Mouse (Mus musculus): ENCODE results near the gene Parva. TPM values are rescaled to one million over a fixed set of nuclear protein-coding genes. Genes with fewer than 3 reads are reported as not detected.

The Parva gene
- polyA plus RNA-seq, 1 experiment from 2014 or later: 37.4 TPM

- Histone ChIP-seq H3K9me3 (ENCODE audit: control insufficient read depth) (no peaks in the 10 kb centered on the region), H3K4me2 (replicated peaks; ENCODE audit: low read depth) (peak overlapping the region; percentile 59), H3K4me1 (replicated peaks; ENCODE audit: control insufficient read depth, insufficient read depth, low read length) (0 out of 2 replicates have a peak, but pooled peaks cover under 1% of the 10 kb centered on the region), H3K27me3 (replicated peaks; ENCODE audit: control insufficient read depth, insufficient read depth, low read length) (no peaks in the 10 kb centered on the region), H3K9ac (ENCODE audit: low read depth, low read length) (no peak overlapping the region), H3K36me3 (ENCODE audit: control insufficient read depth, insufficient read depth) (no peaks in the 10 kb centered on the region), H3K4me3 (ENCODE audit: low read depth, low read length) (peak overlapping the region; percentile 25), H3K27ac (ENCODE audit: low read depth, low read length) (no peak overlapping the region; the same call in 1 of the 2 replicates)
- WGBS: 47% methylated on average over 22 of the region's 22 CpGs
- no peak for ATAC-seq
- TF ChIP-seq CTCF (IDR thresholded peaks at IDR 0.05; ENCODE audit: low read depth): no peak
Measured at GRCm38 (mm10) chr7:112620322-112621179, 193.2 kb downstream of the Parva start.

DNA sequence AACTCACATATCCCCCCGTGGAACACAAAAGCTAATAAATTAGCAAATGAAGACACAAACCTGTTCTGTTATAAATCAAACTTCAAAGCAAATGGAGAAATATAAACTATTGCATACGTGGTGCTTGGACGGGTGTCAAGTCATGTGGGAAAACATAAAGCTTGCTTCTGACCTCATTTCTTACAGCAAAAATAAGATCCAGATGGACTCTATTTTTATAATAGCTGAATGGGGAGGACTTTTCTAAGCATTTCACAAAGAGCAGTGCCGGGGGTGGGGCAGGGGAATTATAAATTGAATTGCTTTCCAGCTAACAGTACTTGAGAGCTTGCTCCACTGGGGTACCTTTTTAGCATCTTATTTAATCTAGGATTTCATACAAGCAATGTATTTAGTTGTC is 200.2 kb downstream of the Parva start:
- H3K9me3 ChIP-seq (ENCODE audit: control insufficient read depth): no peaks in the 10 kb centered on the region
- ATAC-seq: no peak
- no peaks in the 10 kb centered on the region for H3K36me3 ChIP-seq (ENCODE audit: control insufficient read depth, insufficient read depth)
- WGBS: 49% methylated on average over 4 of the region's 4 CpGs
- H3K27ac ChIP-seq (ENCODE audit: low read depth, low read length): no peak overlapping the region
- no peaks in the 10 kb centered on the region for H3K27me3 ChIP-seq (replicated peaks; ENCODE audit: control insufficient read depth, insufficient read depth, low read length)
- no peak overlapping the region for H3K4me3 ChIP-seq (ENCODE audit: low read depth, low read length)
- H3K4me1 ChIP-seq (replicated peaks; ENCODE audit: control insufficient read depth, insufficient read depth, low read length): no peaks in the 10 kb centered on the region
- no peak overlapping the region for H3K9ac ChIP-seq (ENCODE audit: low read depth, low read length)
- no peak for TF ChIP-seq CTCF (IDR thresholded peaks at IDR 0.05; ENCODE audit: low read depth)
- H3K4me2 ChIP-seq (replicated peaks; ENCODE audit: low read depth): no peak overlapping the region

DNA sequence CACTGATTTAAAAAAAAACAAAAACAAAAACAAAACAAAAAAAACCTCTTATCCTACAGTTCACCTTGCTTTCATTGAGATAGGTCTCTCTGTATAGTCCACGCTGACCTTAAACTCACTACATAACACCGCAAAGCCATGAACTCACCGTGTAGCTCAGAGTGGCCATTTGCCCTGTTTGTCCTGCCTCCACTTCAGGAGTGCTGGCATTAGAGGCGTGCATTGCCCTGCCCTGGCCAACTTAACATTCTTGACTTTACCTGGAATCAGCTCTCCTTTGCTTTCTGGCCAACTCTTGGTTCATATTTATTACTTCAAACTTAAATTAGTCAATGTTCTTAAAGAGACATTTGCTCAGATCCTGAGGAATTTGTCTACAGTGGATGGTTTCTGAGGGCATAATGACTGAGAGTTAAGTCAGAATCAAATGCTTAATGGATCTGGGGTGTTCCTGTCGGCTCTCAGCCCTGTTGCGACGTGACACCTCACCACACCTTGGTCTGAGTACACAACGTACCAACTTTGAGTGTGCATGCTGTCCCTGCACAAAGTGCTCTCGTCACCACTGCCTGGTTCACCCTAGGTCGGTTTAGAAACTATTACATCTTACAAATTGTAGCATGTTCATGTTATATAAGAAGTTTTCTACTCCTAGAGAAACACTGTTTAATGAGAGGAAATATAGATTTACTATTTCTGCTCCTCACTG is 207.4 kb downstream of the Parva start:
- Histone ChIP-seq H3K9me3 (ENCODE audit: control insufficient read depth) (no peaks in the 10 kb centered on the region), H3K27ac (ENCODE audit: low read depth, low read length) (no peak overlapping the region), H3K9ac (ENCODE audit: low read depth, low read length) (no peak overlapping the region), H3K4me2 (replicated peaks; ENCODE audit: low read depth) (no peak overlapping the region), H3K4me3 (ENCODE audit: low read depth, low read length) (no peak overlapping the region), H3K4me1 (replicated peaks; ENCODE audit: control insufficient read depth, insufficient read depth, low read length) (no peaks in the 10 kb centered on the region), H3K36me3 (ENCODE audit: control insufficient read depth, insufficient read depth) (no peaks in the 10 kb centered on the region), H3K27me3 (replicated peaks; ENCODE audit: control insufficient read depth, insufficient read depth, low read length) (no peaks in the 10 kb centered on the region)
- WGBS: 80% methylated on average over 10 of the region's 10 CpGs
- no peak for TF ChIP-seq CTCF (IDR thresholded peaks at IDR 0.05; ENCODE audit: low read depth)
- no peak for ATAC-seq

DNA sequence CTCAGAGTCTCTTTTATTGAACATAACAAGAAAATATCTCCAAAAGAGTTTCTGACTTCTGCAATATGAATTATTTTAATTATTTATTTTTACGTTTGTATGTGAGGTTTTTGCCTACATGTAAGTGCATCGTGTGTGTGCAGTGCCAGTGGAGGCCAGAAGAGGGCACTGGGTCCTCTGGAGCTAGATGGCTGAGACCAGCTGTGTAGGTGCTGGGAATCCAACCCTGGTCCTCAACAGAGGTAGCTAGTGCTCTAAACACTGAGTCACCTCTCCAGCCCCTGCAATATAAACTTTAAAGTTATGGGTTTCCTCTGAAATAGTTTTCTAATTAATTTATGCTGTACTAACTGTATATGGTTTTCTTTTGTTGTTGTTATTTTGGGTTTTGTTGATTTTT is 208.6 kb downstream of the Parva start:
- Histone ChIP-seq H3K4me3 (ENCODE audit: low read depth, low read length) (no peak overlapping the region), H3K4me1 (replicated peaks; ENCODE audit: control insufficient read depth, insufficient read depth, low read length) (no peaks in the 10 kb centered on the region), H3K36me3 (ENCODE audit: control insufficient read depth, insufficient read depth) (no peaks in the 10 kb centered on the region), H3K4me2 (replicated peaks; ENCODE audit: low read depth) (no peak overlapping the region), H3K27me3 (replicated peaks; ENCODE audit: control insufficient read depth, insufficient read depth, low read length) (no peaks in the 10 kb centered on the region), H3K9ac (ENCODE audit: low read depth, low read length) (no peak overlapping the region), H3K9me3 (ENCODE audit: control insufficient read depth) (no peaks in the 10 kb centered on the region), H3K27ac (ENCODE audit: low read depth, low read length) (no peak overlapping the region)
- 96% methylated on average over 2 of the region's 2 CpGs for WGBS
- no peak for TF ChIP-seq CTCF (IDR thresholded peaks at IDR 0.05; ENCODE audit: low read depth)
- no peak for ATAC-seq

Other genes with a start within 250 kb of the Parva start
- gene Mical2, start 201.6 kb upstream of the Parva start, polyA plus RNA-seq (2015; fragmentation: Nextera tagmentation; extraction: Ambion mirVana): 13.0 and 13.6 TPM in 2 replicates